Mouse (Mus musculus) CD4-positive, CD25-positive, alpha-beta regulatory T cell (primary cell): ENCODE measurements around the gene Faf2. TPM values are rescaled to one million over a fixed set of nuclear protein-coding genes. Genes with fewer than 3 reads are reported as not detected.

ENCODE experiments used
- polyA plus RNA-seq: library from polyadenylated mRNA; unstranded; fragments of 100-300 nt; shearing (Covaris generic); gene quantifications from one replicate; pipeline ENCODE4 v1.2.1, GENCODE M21; 2017

Faf2 gene
- 86.5 TPM for polyA plus RNA-seq

GRCm38 (mm10) chr13:54621155-54621932 is at the start of gene Faf2:
Gene Faf2, plus strand, starts transcription at chr13:54621784.

GRCm38 (mm10) chr13:54574854-54575481 is 46.6 kb upstream of the Faf2 start, which contains the start of gene Arl10:
Gene Arl10, plus strand, starts transcription at chr13:54575015.

GRCm38 (mm10) chr13:54589996-54590951 is 31.3 kb upstream of the Faf2 start, which contains the start of the genes Nop16 and Higd2a:
Gene Nop16, minus strand, starts transcription at chr13:54590090.
Gene Higd2a, plus strand, starts transcription at chr13:54590207.

GRCm38 (mm10) chr13:54610972-54611754 is 10.4 kb upstream of the Faf2 start, which contains the start of gene Cltb:
Gene Cltb, minus strand, starts transcription at chr13:54611344.

GRCm38 (mm10) chr13:54693558-54694347 is 72.2 kb downstream of the Faf2 start, which contains the start of gene Rnf44:
Gene Rnf44, minus strand, starts transcription at chr13:54693907.

GRCm38 (mm10) chr13:54701243-54701642 is 79.7 kb downstream of the Faf2 start, which contains the start of gene Cdhr2:
Gene Cdhr2, plus strand, starts transcription at chr13:54701461.

Other genes starting within 250 kb of the Faf2 start
- gene Thoc3, start 152.9 kb upstream of the Faf2 start, polyA plus RNA-seq = 52.6 TPM
- 21.3 TPM for gene Simc1, start 118.0 kb upstream of the Faf2 start, polyA plus RNA-seq
- 71.0 TPM for gene 4833439L19Rik, start 56.3 kb upstream of the Faf2 start, polyA plus RNA-seq
- 10.0 TPM for gene Arl10, start 46.8 kb upstream of the Faf2 start, polyA plus RNA-seq
- gene Nop16, start 31.7 kb upstream of the Faf2 start, polyA plus RNA-seq = 56.9 TPM
- 164 TPM for gene Higd2a, start 31.6 kb upstream of the Faf2 start, polyA plus RNA-seq
- gene Cltb, start 10.4 kb upstream of the Faf2 start, polyA plus RNA-seq = 44.0 TPM
- gene Rnf44, start 72.1 kb downstream of the Faf2 start, polyA plus RNA-seq = 84.4 TPM
- not detected for gene Cdhr2, start 79.7 kb downstream of the Faf2 start, polyA plus RNA-seq
- gene Gprin1, start 128.1 kb downstream of the Faf2 start, polyA plus RNA-seq = not detected
- gene Sncb, start 144.8 kb downstream of the Faf2 start, polyA plus RNA-seq = 0.35 TPM
- not detected for gene Eif4e1b, start 162.2 kb downstream of the Faf2 start, polyA plus RNA-seq
- gene Tspan17, start 167.6 kb downstream of the Faf2 start, polyA plus RNA-seq = 4.2 TPM